Mouse (Mus musculus): ENCODE measurements around the gene Prkcd. TPM values are rescaled to one million over a fixed set of nuclear protein-coding genes. Genes with fewer than 3 reads are reported as not detected.
A peak's percentile ranks its signal among the peaks of the same experiment; 100 is the strongest.

The Prkcd gene
- polyA plus RNA-seq, 1 experiment from 2014 or later: 35.2 TPM

- peaks cover 8% of the 10 kb centered on the region; the same call in 1 of the 2 replicates for H3K4me1 ChIP-seq
- peaks cover 81% of the 10 kb centered on the region for H3K36me3 ChIP-seq
- H3K27me3 ChIP-seq (replicated peaks): no peaks in the 10 kb centered on the region
- WGBS: 93% methylated on average over 2 of the region's 2 CpGs
- no peak overlapping the region for H3K27ac ChIP-seq (replicated peaks)
- no peak for ATAC-seq (ENCODE audit: low FRiP score)
- no peak overlapping the region for H3K4me3 ChIP-seq (replicated peaks)
- no peak overlapping the region for H3K9ac ChIP-seq (replicated peaks)
- no peak overlapping the region for H3K4me2 ChIP-seq
- no peaks in the 10 kb centered on the region for H3K9me3 ChIP-seq (replicated peaks)
Measured at GRCm38 (mm10) chr14:30564451-30564850, 61.6 kb downstream of the Prkcd start.

DNA sequence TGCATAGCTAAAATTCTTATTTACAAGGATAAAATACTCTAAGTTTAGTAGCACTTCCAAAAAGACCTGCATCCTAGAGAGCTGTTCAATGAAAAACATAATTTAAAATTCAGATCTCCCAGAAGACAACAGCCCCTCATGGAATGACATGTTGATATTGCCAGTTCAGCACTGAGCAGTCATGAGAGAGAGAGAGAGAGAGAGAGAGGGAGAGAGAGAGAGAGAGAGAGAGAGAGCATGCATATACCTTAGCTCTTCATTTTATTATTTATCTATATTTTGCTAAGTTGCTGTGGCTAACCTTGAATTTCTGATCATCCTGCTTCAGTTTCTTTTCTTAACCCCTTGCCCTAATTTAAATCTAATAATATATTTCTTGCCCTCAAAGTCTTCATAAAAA lies 63.7 kb downstream of the Prkcd start:
- Histone ChIP-seq H3K4me2 (no peak overlapping the region), H3K27ac (replicated peaks) (no peak overlapping the region), H3K4me3 (replicated peaks) (no peak overlapping the region), H3K4me1 (peaks cover 8% of the 10 kb centered on the region; the same call in 1 of the 2 replicates), H3K9ac (replicated peaks) (no peak overlapping the region), H3K9me3 (replicated peaks) (no peaks in the 10 kb centered on the region), H3K36me3 (peaks cover 72% of the 10 kb centered on the region), H3K27me3 (replicated peaks) (no peaks in the 10 kb centered on the region)
- no peak for ATAC-seq (ENCODE audit: low FRiP score)

DNA sequence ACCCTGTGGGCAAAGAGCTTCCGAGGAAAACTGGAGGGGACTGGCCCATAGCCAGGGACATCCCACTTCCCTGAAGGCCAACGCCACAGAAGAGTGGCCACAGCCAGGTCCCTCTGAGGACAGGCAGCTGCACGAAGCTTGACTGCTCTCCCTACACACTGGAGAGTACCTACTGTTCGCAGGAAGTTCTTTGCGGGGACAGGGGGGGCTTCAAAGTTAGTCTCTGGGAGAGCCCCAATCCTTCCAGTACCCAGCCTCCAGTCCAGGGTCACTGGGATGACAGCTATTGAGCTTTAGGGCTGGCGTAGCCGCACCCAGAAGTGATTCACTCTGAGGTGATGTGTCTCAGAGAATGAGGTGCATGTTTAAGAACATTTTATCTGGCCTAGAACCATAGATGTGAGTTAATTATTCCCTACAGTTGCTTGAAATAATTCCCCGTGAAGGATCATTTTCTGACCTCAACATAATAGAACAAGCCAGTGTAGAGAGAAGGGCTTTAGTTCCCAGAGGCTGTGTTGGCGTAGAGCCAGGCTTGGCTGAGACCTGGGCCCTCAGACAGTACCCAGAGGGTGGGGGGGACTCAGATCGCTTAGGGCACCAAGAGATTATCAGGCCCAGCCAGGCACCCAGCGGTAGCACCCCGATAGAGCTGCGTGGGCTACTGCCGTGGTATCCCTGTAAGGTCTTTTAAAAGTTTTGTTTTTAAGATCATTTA lies 64.4 kb downstream of the Prkcd start:
- no peaks in the 10 kb centered on the region for H3K9me3 ChIP-seq (replicated peaks)
- no peak for ATAC-seq (ENCODE audit: low FRiP score)
- no peak overlapping the region for H3K4me3 ChIP-seq (replicated peaks)
- H3K4me2 ChIP-seq: no peak overlapping the region
- H3K9ac ChIP-seq (replicated peaks): no peak overlapping the region
- 59% methylated on average over 14 of the region's 14 CpGs for WGBS
- 0 out of 2 replicates have a peak overlapping the region, but pooled peaks have one; percentile 2 for H3K27ac ChIP-seq (replicated peaks)
- peaks cover 65% of the 10 kb centered on the region for H3K36me3 ChIP-seq
- no peaks in the 10 kb centered on the region for H3K27me3 ChIP-seq (replicated peaks)
- peaks cover 8% of the 10 kb centered on the region; the same call in 1 of the 2 replicates for H3K4me1 ChIP-seq

DNA sequence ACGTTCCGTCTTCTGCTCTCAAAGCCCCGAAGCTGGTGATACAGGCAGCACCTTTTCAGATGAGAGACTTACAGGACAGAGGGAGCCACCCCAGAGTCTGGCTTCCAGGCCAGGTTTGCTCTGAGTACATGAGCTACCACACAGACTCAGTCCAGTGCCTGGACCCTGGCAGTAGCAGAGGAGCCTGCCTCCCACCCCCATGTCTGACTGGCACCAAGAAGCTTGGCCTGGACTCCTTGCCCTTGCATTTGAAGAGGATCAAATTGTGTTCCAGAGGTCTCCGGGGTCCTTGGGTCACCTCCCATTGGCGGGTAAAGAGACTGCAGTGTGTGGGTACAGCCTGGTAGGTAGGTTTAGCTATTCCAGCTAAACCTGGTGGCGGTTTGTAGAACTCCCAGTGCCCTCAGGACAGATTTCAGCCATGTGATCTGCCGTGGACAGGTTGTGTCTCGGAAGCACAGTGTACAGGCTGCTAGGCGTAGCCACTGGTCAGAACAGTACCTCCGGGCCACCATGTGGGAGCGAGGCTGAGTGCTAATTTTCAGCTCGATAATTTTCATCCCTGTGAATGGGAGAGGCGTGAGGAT lies 65.1 kb downstream of the Prkcd start:
- no peak overlapping the region for H3K9ac ChIP-seq (replicated peaks)

GRCm38 (mm10) chr14:30559321-30559850 lies 66.6 kb downstream of the Prkcd start:
- Histone ChIP-seq H3K4me1 (peaks cover 8% of the 10 kb centered on the region; the same call in 1 of the 2 replicates), H3K9me3 (replicated peaks) (no peaks in the 10 kb centered on the region), H3K9ac (replicated peaks) (no peak overlapping the region), H3K4me2 (no peak overlapping the region), H3K4me3 (replicated peaks) (no peak overlapping the region), H3K27ac (replicated peaks) (no peak overlapping the region), H3K36me3 (peaks cover 44% of the 10 kb centered on the region), H3K27me3 (replicated peaks) (no peaks in the 10 kb centered on the region)
- WGBS: 88% methylated on average over 17 of the region's 17 CpGs
- no peak for ATAC-seq (ENCODE audit: low FRiP score)

More for the DNA sequence above, 65.1 kb downstream of the Prkcd start:
- Histone ChIP-seq H3K36me3 (peaks cover 58% of the 10 kb centered on the region), H3K4me3 (replicated peaks) (no peak overlapping the region), H3K27ac (replicated peaks) (no peak overlapping the region), H3K9me3 (replicated peaks) (no peaks in the 10 kb centered on the region), H3K27me3 (replicated peaks) (no peaks in the 10 kb centered on the region), H3K4me2 (no peak overlapping the region), H3K4me1 (peaks cover 8% of the 10 kb centered on the region; the same call in 1 of the 2 replicates)
- WGBS: 94% methylated on average over 13 of the region's 13 CpGs
- no peak for ATAC-seq (ENCODE audit: low FRiP score)

DNA sequence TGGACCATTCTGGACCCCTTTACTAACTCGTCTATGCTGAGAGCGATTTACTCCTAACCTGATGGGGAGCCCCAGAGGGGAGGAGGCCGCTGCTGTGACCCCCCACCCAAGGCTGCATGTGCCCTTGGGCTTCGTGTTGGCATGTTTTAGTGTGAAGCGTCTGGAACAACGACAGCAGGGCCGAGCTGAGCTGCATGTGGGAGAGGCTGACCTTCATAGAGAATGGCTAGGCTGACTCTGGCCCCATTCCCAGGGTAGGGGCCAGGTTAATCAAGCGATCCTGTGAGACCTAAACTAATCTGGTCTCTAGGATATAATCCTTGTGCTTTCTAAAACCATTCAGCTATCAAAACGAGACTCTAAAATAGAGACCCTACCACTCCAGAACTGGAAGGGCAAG lies 68.3 kb downstream of the Prkcd start:
- ATAC-seq (ENCODE audit: low FRiP score): no peak
- 88% methylated on average over 9 of the region's 9 CpGs for WGBS

DNA sequence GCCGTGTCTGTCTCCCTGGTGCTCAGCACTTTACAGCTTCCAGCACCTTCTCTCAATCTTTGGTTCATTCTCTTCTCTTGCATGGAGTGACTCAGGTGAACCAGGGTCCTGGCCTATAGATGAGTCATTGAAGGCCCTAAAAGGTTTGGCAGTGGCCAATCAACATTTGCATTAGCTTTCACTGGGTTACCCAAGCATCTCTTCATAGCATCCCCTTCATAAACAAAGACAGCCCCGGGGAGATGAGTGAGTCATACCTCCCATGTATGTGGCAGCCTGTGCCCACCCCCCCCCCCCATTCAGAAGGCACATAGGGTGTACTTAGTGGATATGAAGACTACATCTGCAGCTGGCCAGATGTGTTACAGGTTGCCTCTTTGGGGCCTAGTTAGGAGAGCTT lies 69.4 kb downstream of the Prkcd start:
- ATAC-seq (ENCODE audit: low FRiP score): no peak
- Histone ChIP-seq H3K36me3 (peaks cover 34% of the 10 kb centered on the region), H3K27ac (replicated peaks) (no peak overlapping the region), H3K27me3 (replicated peaks) (no peaks in the 10 kb centered on the region), H3K9ac (replicated peaks) (no peak overlapping the region), H3K4me2 (no peak overlapping the region), H3K4me3 (replicated peaks) (no peak overlapping the region), H3K4me1 (peaks cover 15% of the 10 kb centered on the region), H3K9me3 (replicated peaks) (no peaks in the 10 kb centered on the region)
- WGBS: 93% methylated on average over 2 of the region's 2 CpGs

More for the DNA sequence above, 68.3 kb downstream of the Prkcd start:
- Histone ChIP-seq H3K36me3 (peaks cover 37% of the 10 kb centered on the region), H3K27ac (replicated peaks) (no peak overlapping the region), H3K9ac (replicated peaks) (no peak overlapping the region), H3K27me3 (replicated peaks) (no peaks in the 10 kb centered on the region), H3K9me3 (replicated peaks) (no peaks in the 10 kb centered on the region), H3K4me3 (replicated peaks) (no peak overlapping the region), H3K4me2 (no peak overlapping the region), H3K4me1 (peaks cover 13% of the 10 kb centered on the region; the same call in 1 of the 2 replicates)

GRCm38 (mm10) chr14:30553185-30553584 lies 72.8 kb downstream of the Prkcd start:
- no peak for ATAC-seq (ENCODE audit: low FRiP score)
- WGBS: 93% methylated on average over 4 of the region's 4 CpGs

GRCm38 (mm10) chr14:30551981-30552380 lies 74.0 kb downstream of the Prkcd start:
- peaks cover 38% of the 10 kb centered on the region for H3K4me1 ChIP-seq
- no peak for ATAC-seq (ENCODE audit: low FRiP score)
- no peak overlapping the region for H3K4me3 ChIP-seq (replicated peaks)
- no peak overlapping the region for H3K27ac ChIP-seq (replicated peaks)
- no peaks in the 10 kb centered on the region for H3K9me3 ChIP-seq (replicated peaks)
- H3K27me3 ChIP-seq (replicated peaks): no peaks in the 10 kb centered on the region
- 0 out of 2 replicates have a peak overlapping the region, but pooled peaks have one; percentile 88 for H3K4me2 ChIP-seq
- no peak overlapping the region for H3K9ac ChIP-seq (replicated peaks)
- no peaks in the 10 kb centered on the region for H3K36me3 ChIP-seq
- 93% methylated on average over 2 of the region's 2 CpGs for WGBS

More at GRCm38 (mm10) chr14:30553185-30553584, 72.8 kb downstream of the Prkcd start:
- H3K9ac ChIP-seq (replicated peaks): no peak overlapping the region
- H3K4me3 ChIP-seq (replicated peaks): no peak overlapping the region
- H3K4me2 ChIP-seq: no peak overlapping the region
- H3K27ac ChIP-seq (replicated peaks): no peak overlapping the region
- no peaks in the 10 kb centered on the region for H3K9me3 ChIP-seq (replicated peaks)
- H3K36me3 ChIP-seq: no peaks in the 10 kb centered on the region
- no peaks in the 10 kb centered on the region for H3K27me3 ChIP-seq (replicated peaks)
- peaks cover 34% of the 10 kb centered on the region for H3K4me1 ChIP-seq

- no peak for ATAC-seq (ENCODE audit: low FRiP score)
- Histone ChIP-seq H3K4me3 (replicated peaks) (no peak overlapping the region), H3K27me3 (replicated peaks) (no peaks in the 10 kb centered on the region), H3K9ac (replicated peaks) (no peak overlapping the region), H3K4me1 (peaks cover 38% of the 10 kb centered on the region), H3K9me3 (replicated peaks) (no peaks in the 10 kb centered on the region), H3K4me2 (peak overlapping the region; percentile 88), H3K36me3 (no peaks in the 10 kb centered on the region), H3K27ac (replicated peaks) (no peak overlapping the region)
- 71% methylated on average over 5 of the region's 5 CpGs for WGBS
Measured at GRCm38 (mm10) chr14:30551509-30551908, 74.5 kb downstream of the Prkcd start.

DNA sequence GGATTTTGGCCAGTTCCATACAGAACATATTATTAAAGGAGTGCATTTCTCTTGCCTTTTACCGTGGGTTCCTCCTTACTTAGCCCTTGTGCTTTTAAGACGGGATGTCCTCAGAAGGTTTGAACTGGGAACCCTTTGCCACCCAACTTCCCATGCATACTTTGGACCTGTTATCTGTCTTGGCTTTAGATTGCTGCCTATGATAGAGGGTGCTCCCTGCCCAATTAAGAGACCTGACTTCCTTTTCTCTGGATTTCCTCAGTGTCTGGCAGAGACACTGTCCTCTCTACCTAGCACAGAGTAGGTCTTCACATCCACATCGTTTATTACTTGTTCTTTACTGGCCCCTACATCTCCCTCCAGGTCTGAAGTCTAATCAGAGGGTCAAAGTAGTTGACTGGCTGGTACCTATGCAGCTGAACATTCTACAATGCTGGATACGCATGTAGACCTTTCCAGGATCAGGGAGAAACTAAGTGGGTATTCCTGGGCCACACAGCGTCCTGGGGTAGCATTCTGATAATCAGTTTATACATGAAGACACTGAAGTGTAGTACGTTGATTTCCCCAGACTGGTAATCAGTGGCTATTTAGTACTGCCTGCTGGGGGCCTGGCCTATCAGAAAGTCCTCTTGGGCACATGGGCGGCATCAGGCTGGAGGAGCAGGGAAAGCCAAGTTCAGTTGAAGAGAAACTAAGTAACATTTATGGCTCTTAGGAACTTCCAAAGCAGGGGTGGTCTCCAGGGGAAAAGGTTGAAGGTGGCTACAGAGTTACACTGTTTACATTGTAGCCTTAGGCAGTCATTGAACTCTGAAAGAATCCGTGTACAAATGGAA lies 75.6 kb downstream of the Prkcd start:
- peaks cover 38% of the 10 kb centered on the region for H3K4me1 ChIP-seq
- H3K27ac ChIP-seq (replicated peaks): peak overlapping the region; percentile 96; the same call in 1 of the 2 replicates
- H3K36me3 ChIP-seq: no peaks in the 10 kb centered on the region
- 31% methylated on average over 8 of the region's 8 CpGs for WGBS
- H3K4me3 ChIP-seq (replicated peaks): peak overlapping the region; percentile 78
- no peaks in the 10 kb centered on the region for H3K27me3 ChIP-seq (replicated peaks)
- H3K4me2 ChIP-seq: peak overlapping the region; percentile 88
- no peaks in the 10 kb centered on the region for H3K9me3 ChIP-seq (replicated peaks)
- no peak for ATAC-seq (ENCODE audit: low FRiP score)
- peak overlapping the region; percentile 91 for H3K9ac ChIP-seq (replicated peaks)
